Mouse (Mus musculus) kidney, postnatal 10 days (tissue): Measurements from ENCODE around the gene Obscn.
"Not testable (repeated sequence)": the region's sequence is repeated elsewhere in the genome, so short reads cannot be mapped to it uniquely, and the experiment has no call there.

Experiments used
- DNase-seq: peaks from one replicate; pipeline ENCODE4 v3.0.0; 2021; ENCODE audit warnings: mixed read lengths

Obscn gene

DNA sequence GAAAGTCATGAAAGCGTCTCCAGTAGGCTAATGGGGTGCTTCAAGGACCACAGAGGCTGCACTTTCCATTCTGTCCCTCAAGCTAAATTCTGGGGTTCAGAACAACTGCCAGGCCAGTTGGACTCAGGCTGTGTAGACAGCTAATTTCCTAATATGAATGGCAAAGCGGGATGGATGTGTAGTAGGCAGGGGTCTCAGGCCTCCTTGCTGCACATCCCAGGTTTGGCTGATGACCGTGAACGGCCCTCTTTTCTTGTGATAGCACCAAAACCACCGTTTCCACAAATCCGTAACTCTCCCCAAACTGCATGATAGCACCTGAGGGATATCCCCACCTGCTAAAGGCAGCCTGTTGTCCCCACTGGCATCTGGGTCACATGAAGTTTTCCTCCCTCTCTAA lies 177.7 kb downstream of the Obscn start:
- DNase-seq = no peak

DNA sequence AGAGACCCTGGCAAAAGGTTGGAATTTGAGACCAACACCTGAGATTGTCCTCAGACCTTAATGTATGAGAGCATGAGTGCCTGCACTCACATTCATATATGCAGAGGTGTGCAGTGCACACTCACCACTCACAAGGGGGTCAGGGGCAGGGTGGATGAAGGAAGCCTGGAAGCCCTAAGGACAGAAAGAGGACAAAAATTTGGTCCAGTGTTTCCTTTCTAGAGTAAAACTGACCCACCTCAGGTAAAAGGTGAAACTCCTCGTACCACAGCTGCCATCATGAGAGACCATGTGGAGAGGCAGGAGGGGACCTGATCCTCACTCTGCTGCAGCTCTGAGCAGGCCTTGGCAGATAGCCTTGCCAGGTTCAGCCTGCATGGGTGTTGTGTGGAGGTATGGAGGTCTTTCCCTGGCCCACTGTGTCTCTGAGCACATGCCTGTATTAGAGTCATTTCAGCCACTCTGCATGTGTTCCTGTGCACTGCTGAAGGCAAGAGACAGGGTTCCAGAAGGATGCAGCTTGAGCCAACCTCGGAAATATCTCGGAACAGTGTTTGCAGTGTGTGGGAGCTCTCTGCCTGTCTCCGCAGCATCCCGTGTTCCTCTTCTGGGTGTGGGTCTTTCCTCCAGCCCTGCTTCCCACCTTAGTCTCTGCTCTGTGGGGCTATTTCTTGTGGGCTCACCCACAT lies 178.8 kb downstream of the Obscn start:
- no peak for DNase-seq

DNA sequence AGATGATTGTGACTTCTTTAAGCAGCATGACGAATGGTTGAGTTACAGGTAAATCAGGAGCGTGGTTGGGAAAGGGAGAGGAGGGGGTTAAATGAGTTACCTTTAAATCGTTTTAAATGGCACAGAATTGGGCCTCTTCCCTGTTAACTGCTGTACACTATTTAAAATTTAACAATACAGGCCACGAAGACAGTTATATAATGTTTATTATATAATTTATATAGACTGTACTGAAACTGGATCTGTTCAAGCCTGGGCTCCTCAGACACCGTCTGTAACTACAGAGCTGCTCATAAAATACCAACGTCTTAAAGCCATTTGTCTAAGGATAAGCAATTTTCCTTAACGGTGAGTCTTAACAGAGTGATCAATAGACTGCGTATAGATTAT lies 180.3 kb downstream of the Obscn start:
- no peak for DNase-seq

DNA sequence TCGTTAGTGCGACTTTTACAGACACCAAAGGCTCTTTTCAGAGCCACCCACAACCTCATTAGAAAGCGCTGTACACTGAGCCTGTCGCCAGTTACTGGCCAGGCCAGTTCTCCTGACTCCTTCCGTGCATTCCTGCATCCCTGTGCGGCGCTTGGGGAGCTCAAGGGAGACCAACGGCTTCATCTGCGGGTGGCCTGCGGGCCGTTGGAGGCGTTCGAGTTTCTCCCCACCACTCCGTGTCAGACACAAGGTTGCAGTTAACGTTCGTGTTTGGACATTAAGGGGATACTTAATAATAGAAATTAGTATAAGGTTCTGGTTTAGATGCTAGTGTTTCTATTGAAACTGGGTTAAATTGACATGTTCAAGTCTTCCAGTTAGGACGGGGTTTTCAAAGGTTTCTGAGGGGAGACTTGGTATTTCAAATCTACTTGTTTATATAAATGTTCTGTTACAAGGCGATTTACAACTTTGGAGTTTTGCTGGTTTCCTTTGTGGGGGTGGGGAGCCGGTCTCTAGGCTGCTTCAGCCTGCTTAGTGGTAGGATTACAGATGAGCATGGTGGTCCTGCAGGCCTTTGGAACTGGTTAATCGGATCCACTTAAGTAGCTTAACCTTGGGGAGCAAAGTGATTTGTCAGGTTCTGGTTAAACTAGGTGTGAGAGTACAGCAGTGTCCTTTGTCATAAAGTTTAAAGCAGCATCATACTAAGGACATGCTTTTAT lies 180.9 kb downstream of the Obscn start:
- peak; percentile 56 for DNase-seq

DNA sequence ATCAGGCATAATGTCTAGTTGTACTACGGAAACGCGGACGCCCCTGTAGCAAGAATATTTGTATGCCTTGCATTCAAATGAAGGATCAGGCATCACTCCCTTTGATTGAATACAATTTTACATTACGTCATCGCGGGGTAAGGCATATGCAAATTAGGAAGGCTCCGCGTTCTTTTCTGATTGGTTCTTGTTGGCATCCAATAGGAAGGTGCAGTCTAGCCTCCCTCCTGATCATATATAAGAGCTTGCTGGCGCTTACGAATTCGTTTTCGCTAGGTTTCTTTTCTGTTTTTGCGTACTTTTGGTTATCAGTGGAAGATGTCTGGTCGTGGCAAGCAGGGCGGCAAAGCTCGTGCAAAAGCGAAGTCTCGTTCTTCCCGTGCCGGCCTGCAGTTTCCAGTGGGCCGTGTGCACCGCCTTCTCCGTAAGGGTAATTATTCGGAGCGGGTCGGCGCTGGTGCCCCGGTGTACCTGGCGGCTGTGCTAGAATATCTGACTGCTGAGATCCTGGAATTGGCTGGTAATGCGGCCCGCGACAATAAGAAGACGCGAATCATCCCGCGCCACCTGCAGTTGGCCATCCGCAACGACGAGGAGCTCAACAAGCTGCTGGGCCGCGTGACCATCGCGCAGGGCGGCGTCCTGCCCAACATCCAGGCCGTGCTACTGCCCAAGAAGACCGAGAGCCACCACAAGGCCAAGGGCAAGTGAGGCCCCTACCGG lies 181.6 kb downstream of the Obscn start, which contains the start of the genes Hist3h2a and Trim17:
Hist3h2a (plus strand) TSS at position 266 of the 723 bp plus-strand sequence.
Trim17 (plus strand) TSS at position 266 of the 723 bp plus-strand sequence.
- DNase-seq = peak; percentile 90

DNA sequence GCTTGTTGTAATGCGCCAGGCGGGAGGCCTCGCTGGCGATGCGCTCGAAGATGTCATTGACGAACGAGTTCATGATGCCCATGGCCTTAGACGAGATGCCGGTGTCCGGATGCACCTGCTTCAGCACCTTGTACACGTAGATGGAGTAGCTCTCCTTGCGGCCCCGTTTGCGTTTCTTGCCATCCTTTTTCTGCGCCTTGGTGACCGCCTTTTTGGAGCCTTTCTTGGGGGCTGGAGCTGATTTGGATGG lies 182.1 kb downstream of the Obscn start:
- DNase-seq = not testable (repeated sequence)

DNA sequence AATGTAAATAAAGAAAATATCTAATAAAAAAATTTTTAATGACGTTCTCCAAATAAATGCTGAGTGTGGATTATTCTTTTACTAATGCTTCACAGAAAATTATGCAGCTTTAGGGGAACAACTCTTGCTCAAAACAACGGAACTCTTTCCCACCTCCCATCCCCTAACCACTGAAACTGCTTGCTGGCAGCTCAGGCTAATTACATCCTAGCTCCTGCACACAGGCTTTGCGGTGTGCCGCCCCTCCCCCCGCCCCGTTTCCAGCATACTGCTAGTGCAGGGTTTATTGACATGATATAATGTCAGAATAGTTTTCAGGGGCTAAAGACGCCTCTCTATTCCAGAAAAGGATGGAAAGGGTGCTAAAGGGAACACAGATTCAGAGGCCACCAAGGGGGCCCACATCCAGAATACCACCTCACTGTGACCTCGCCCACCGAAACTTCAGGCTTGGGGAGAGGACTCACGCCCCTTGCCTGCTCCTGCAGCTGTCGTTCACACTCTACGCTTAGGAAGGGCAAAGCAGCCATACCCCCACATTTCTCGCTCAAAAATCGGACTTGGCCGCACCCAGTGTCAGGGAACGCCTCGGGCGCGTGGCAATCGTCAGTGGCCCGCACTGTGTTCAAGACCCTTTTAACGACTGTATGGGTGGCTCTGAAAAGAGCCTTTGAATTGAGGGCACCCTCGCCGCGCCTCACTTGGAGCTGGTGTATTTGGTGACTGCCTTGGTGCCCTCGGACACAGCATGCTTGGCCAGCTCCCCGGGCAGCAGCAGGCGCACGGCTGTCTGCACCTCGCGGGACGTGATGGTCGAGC lies 182.6 kb downstream of the Obscn start:
- peak; percentile 46 for DNase-seq

DNA sequence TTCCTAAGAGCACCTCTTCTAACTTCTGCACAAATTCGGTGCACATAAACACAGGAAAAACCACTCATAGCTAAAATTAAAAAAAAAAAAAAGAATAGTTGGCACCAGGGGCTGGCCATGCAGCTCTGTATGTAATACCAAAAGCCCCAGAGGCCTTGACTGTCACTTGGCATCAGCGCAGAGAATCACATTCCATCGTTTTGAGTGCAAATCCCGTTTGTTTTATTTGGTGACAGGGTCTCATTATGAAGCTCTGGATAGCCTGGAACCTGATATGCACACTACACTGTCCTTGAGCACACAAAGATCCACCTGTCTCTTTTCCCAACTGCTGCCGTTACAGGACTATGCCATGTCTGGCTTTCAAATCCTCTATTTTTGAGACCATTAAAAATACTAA lies 185.0 kb downstream of the Obscn start:
- DNase-seq = no peak

DNA sequence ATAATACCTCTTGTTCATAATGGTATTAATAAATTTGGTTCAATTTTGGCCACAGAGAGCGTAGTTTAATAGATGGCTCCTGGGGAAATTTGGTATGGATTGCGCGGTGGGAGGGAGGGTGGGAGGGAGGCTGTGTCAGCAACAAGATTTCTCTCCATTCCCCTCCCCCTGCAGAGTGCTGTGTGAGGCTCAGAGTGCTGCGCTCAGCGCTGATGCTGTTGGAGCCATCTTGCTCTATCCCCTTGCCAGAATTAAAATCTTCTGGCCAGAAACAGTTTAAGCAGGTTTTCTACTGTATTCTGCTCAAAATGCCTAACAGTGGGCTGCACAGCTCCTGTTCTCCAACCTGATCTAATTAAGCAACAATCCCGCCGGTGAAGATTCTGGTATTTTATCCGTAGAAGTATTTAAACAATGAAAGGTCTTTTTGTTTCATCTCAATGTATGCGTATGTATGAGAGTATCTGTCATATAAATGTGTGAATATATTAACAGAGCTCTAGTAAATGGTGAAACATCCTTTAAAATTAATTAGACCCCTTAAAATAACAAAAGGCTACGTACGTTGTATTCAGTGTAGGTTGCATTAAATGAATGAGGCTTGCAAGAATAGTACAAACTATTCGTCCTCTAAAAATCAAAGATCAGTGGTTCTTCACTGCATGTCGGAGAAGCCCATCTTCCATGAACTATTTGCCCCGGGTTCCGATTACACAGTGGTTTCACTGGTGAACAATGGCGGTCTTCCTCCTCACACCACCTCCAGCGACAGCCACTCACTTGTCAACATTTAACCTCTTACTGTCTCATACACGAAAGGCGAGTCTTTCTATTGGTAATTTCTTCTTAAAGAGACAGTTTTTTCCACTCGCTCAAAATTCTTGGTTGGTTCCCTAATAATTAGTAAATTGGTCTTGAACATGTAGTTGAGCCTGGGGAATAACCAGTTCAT lies 186.4 kb downstream of the Obscn start:
- no peak for DNase-seq

DNA sequence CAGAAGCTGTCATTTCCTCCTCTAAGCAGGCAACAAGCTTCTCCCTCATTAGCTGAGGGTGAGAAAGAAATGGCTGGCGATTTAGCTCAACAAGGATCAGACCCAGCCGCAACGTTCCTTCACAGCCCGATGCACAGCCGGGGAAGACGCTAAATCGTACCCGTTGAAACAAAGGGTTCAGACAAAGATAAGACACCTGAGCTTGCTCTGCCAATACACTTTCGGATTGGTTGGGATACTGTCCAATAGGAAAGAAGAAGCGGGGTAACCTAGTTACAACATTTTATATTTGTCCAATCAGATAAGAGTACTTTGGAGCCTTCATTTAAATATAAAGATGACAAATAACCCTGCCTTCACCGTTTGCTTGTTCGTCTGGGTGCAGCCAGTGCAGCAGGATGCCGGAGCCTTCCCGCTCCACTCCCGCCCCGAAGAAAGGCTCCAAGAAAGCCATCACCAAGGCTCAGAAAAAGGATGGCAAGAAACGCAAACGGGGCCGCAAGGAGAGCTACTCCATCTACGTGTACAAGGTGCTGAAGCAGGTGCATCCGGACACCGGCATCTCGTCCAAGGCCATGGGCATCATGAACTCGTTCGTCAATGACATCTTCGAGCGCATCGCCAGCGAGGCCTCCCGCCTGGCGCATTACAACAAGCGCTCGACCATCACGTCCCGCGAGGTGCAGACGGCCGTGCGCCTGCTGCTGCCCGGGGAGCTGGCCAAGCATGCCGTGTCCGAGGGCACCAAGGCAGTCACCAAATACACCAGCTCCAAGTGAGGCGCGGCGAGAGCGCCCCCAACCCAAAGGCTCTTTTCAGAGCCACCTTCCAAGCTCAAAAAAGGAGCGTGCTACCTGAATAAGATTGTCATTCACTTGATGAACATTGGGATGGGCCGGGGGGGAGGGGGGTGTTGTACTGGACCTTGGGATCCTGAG lies 187.4 kb downstream of the Obscn start, which contains the start of gene Hist3h2ba:
Hist3h2ba (plus strand) TSS at position 379 of the 938 bp plus-strand sequence.
- DNase-seq = peak; percentile 64

DNA sequence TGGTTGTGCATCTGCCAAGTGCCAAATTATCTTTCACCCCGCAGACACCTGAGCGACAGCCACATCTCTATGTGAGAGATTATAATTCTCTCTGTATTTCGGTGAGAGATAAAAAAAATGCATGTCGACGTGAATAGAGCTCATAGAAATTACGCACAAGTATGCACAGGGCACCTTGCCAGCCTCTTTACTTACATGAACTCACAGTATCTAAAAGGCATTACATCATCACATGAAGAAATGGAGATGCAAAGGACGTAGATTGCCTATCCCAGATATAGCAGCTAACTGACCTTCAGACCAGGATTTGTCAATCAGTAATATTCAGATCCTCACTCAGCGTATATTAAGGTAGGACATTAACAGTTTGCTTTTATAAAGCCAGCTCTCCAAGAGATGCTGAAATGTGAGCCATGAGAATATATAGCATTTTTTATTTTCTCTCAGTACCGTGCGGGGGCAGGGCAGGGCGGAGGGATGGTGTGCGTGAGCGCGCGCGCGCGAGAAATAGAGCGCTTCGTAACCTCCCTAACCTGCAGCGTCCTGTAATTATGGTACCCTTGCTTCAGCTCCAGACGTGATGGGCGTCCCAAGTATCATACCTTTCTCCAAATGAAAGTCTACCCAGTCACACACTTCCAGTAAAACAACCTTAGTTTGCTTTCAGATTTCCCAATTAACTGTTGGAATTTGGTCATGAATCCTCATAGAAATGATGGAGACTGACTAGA lies 188.2 kb downstream of the Obscn start:
- DNase-seq = no peak

DNA sequence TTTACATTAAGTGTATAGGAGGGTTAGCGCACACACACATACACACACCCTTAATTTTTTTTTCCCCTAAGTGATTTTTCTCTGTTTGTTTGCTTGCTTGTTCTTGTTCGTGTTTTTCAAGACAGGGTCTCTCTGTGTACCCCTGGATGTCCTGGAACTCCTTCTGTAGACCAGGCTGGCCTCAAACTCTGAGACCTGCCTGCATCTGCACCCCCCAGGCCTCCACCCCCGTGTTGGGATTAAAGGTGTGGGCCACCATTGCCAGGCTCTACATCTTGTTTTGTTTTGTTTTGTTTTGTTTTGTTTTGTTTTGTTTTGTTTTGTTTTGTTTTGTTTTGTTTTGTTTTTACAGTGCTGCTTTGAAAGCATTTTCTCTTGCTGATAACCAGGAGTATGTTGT lies 188.9 kb downstream of the Obscn start:
- DNase-seq = no peak
